Mouse (Mus musculus): Measurements from ENCODE around the gene Spaca3. TPM values are rescaled to one million over a fixed set of nuclear protein-coding genes. Genes with fewer than 3 reads are reported as not detected.
A peak's percentile ranks its signal among the peaks of the same experiment; 100 is the strongest.

The Spaca3 gene
- polyA plus RNA-seq, 1 experiment from 2014 or later: not detected

- Histone ChIP-seq H3K9me3 (ENCODE audit: control insufficient read depth, low read length) (no peaks in the 10 kb centered on the region), H3K4me2 (ENCODE audit: low read length) (no peak overlapping the region), H3K4me3 (replicated peaks; ENCODE audit: low read depth, low read length) (no peak overlapping the region), H3K27me3 (ENCODE audit: control insufficient read depth, insufficient read depth, low read length) (no peaks in the 10 kb centered on the region), H3K9ac (replicated peaks; ENCODE audit: low read length) (no peak overlapping the region), H3K4me1 (ENCODE audit: control insufficient read depth, insufficient read depth, low read length) (no peaks in the 10 kb centered on the region), H3K27ac (replicated peaks; ENCODE audit: low read depth, low read length) (no peak overlapping the region), H3K36me3 (ENCODE audit: control insufficient read depth, insufficient read depth, low read length) (no peaks in the 10 kb centered on the region)
- no peak for ATAC-seq (ENCODE audit: low FRiP score, low TSS enrichment)
- peak; percentile 24 for DNase-seq
- 69% methylated on average over 11 of the region's 11 CpGs for WGBS
Observed at GRCm38 (mm10) chr11:80877131-80877651, 19.0 kb downstream of the Spaca3 start.

GRCm38 (mm10) chr11:80878026-80878425, 19.9 kb downstream of the Spaca3 start:
- Histone ChIP-seq H3K9me3 (ENCODE audit: control insufficient read depth, low read length) (no peaks in the 10 kb centered on the region), H3K9ac (replicated peaks; ENCODE audit: low read length) (no peak overlapping the region), H3K36me3 (ENCODE audit: control insufficient read depth, insufficient read depth, low read length) (no peaks in the 10 kb centered on the region), H3K4me3 (replicated peaks; ENCODE audit: low read depth, low read length) (no peak overlapping the region), H3K27ac (replicated peaks; ENCODE audit: low read depth, low read length) (no peak overlapping the region), H3K4me1 (ENCODE audit: control insufficient read depth, insufficient read depth, low read length) (no peaks in the 10 kb centered on the region), H3K27me3 (ENCODE audit: control insufficient read depth, insufficient read depth, low read length) (no peaks in the 10 kb centered on the region), H3K4me2 (ENCODE audit: low read length) (no peak overlapping the region)
- DNase-seq (no peak), ATAC-seq (ENCODE audit: low FRiP score, low TSS enrichment) (no peak)
- 92% methylated on average over 2 of the region's 2 CpGs for WGBS

- 86% methylated on average over 7 of the region's 7 CpGs for WGBS
- H3K9me3 ChIP-seq (ENCODE audit: control insufficient read depth, low read length): no peaks in the 10 kb centered on the region
- no peak overlapping the region for H3K4me2 ChIP-seq (ENCODE audit: low read length)
- DNase-seq: no peak
- no peaks in the 10 kb centered on the region for H3K4me1 ChIP-seq (ENCODE audit: control insufficient read depth, insufficient read depth, low read length)
- no peak overlapping the region for H3K27ac ChIP-seq (replicated peaks; ENCODE audit: low read depth, low read length)
- no peaks in the 10 kb centered on the region for H3K27me3 ChIP-seq (ENCODE audit: control insufficient read depth, insufficient read depth, low read length)
- no peak overlapping the region for H3K4me3 ChIP-seq (replicated peaks; ENCODE audit: low read depth, low read length)
- ATAC-seq (ENCODE audit: low FRiP score, low TSS enrichment): no peak
- H3K36me3 ChIP-seq (ENCODE audit: control insufficient read depth, insufficient read depth, low read length): no peaks in the 10 kb centered on the region
- no peak overlapping the region for H3K9ac ChIP-seq (replicated peaks; ENCODE audit: low read length)
Observed at GRCm38 (mm10) chr11:80882229-80882810, 24.2 kb downstream of the Spaca3 start.

- 88% methylated on average over 6 of the region's 6 CpGs for WGBS
- Histone ChIP-seq H3K9me3 (ENCODE audit: control insufficient read depth, low read length) (no peaks in the 10 kb centered on the region), H3K9ac (replicated peaks; ENCODE audit: low read length) (no peak overlapping the region), H3K36me3 (ENCODE audit: control insufficient read depth, insufficient read depth, low read length) (no peaks in the 10 kb centered on the region), H3K4me1 (ENCODE audit: control insufficient read depth, insufficient read depth, low read length) (no peaks in the 10 kb centered on the region), H3K27ac (replicated peaks; ENCODE audit: low read depth, low read length) (no peak overlapping the region), H3K4me2 (ENCODE audit: low read length) (no peak overlapping the region), H3K4me3 (replicated peaks; ENCODE audit: low read depth, low read length) (no peak overlapping the region), H3K27me3 (ENCODE audit: control insufficient read depth, insufficient read depth, low read length) (no peaks in the 10 kb centered on the region)
- ATAC-seq (ENCODE audit: low FRiP score, low TSS enrichment): no peak
- no peak for DNase-seq
Observed at GRCm38 (mm10) chr11:80884521-80885231, 26.5 kb downstream of the Spaca3 start.

GRCm38 (mm10) chr11:80886365-80886764, 28.2 kb downstream of the Spaca3 start:
- Histone ChIP-seq H3K27me3 (ENCODE audit: control insufficient read depth, insufficient read depth, low read length) (no peaks in the 10 kb centered on the region), H3K4me1 (ENCODE audit: control insufficient read depth, insufficient read depth, low read length) (no peaks in the 10 kb centered on the region), H3K4me3 (replicated peaks; ENCODE audit: low read depth, low read length) (no peak overlapping the region), H3K36me3 (ENCODE audit: control insufficient read depth, insufficient read depth, low read length) (no peaks in the 10 kb centered on the region), H3K9me3 (ENCODE audit: control insufficient read depth, low read length) (no peaks in the 10 kb centered on the region), H3K4me2 (ENCODE audit: low read length) (no peak overlapping the region), H3K9ac (replicated peaks; ENCODE audit: low read length) (no peak overlapping the region), H3K27ac (replicated peaks; ENCODE audit: low read depth, low read length) (no peak overlapping the region)
- DNase-seq: no peak
- no peak for ATAC-seq (ENCODE audit: low FRiP score, low TSS enrichment)
- WGBS: 86% methylated on average over 7 of the region's 7 CpGs

- no peaks in the 10 kb centered on the region for H3K9me3 ChIP-seq (ENCODE audit: control insufficient read depth, low read length)
- no peak overlapping the region for H3K4me2 ChIP-seq (ENCODE audit: low read length)
- H3K27ac ChIP-seq (replicated peaks; ENCODE audit: low read depth, low read length): no peak overlapping the region
- H3K4me3 ChIP-seq (replicated peaks; ENCODE audit: low read depth, low read length): no peak overlapping the region
- no peaks in the 10 kb centered on the region for H3K4me1 ChIP-seq (ENCODE audit: control insufficient read depth, insufficient read depth, low read length)
- no peaks in the 10 kb centered on the region for H3K36me3 ChIP-seq (ENCODE audit: control insufficient read depth, insufficient read depth, low read length)
- WGBS: 61% methylated on average over 3 of the region's 3 CpGs
- H3K9ac ChIP-seq (replicated peaks; ENCODE audit: low read length): no peak overlapping the region
- no peaks in the 10 kb centered on the region for H3K27me3 ChIP-seq (ENCODE audit: control insufficient read depth, insufficient read depth, low read length)
- ATAC-seq (ENCODE audit: low FRiP score, low TSS enrichment) (no peak), DNase-seq (no peak)
Observed at GRCm38 (mm10) chr11:80887021-80887420, 28.9 kb downstream of the Spaca3 start.

- H3K4me3 ChIP-seq (replicated peaks; ENCODE audit: low read depth, low read length): no peak overlapping the region
- no peak for ATAC-seq (ENCODE audit: low FRiP score, low TSS enrichment)
- no peak overlapping the region for H3K27ac ChIP-seq (replicated peaks; ENCODE audit: low read depth, low read length)
- no peaks in the 10 kb centered on the region for H3K9me3 ChIP-seq (ENCODE audit: control insufficient read depth, low read length)
- no peak overlapping the region for H3K4me2 ChIP-seq (ENCODE audit: low read length)
- no peak for DNase-seq
- H3K9ac ChIP-seq (replicated peaks; ENCODE audit: low read length): no peak overlapping the region
- WGBS: 9% methylated on average over 7 of the region's 7 CpGs
- H3K27me3 ChIP-seq (ENCODE audit: control insufficient read depth, insufficient read depth, low read length): no peaks in the 10 kb centered on the region
- H3K36me3 ChIP-seq (ENCODE audit: control insufficient read depth, insufficient read depth, low read length): no peaks in the 10 kb centered on the region
- H3K4me1 ChIP-seq (ENCODE audit: control insufficient read depth, insufficient read depth, low read length): no peaks in the 10 kb centered on the region
Observed at GRCm38 (mm10) chr11:80889336-80890063, 31.3 kb downstream of the Spaca3 start.

- Histone ChIP-seq H3K4me1 (ENCODE audit: control insufficient read depth, insufficient read depth, low read length) (no peaks in the 10 kb centered on the region), H3K9ac (replicated peaks; ENCODE audit: low read length) (no peak overlapping the region), H3K36me3 (ENCODE audit: control insufficient read depth, insufficient read depth, low read length) (no peaks in the 10 kb centered on the region), H3K4me2 (ENCODE audit: low read length) (no peak overlapping the region), H3K9me3 (ENCODE audit: control insufficient read depth, low read length) (no peaks in the 10 kb centered on the region), H3K27me3 (ENCODE audit: control insufficient read depth, insufficient read depth, low read length) (no peaks in the 10 kb centered on the region), H3K27ac (replicated peaks; ENCODE audit: low read depth, low read length) (no peak overlapping the region), H3K4me3 (replicated peaks; ENCODE audit: low read depth, low read length) (no peak overlapping the region)
- DNase-seq (no peak), ATAC-seq (ENCODE audit: low FRiP score, low TSS enrichment) (no peak)
- 90% methylated on average over 3 of the region's 3 CpGs for WGBS
Observed at GRCm38 (mm10) chr11:80895853-80896252, 37.7 kb downstream of the Spaca3 start.
